Mouse (Mus musculus) urinary bladder, postnatal 25 days (tissue): ENCODE measurements around the gene Noxo1.

ENCODE experiments used
- DNase-seq: peaks from one replicate; pipeline ENCODE4 v3.0.0; 2022; ENCODE audit warnings: low spot score

Gene Noxo1

GRCm38 (mm10) chr17:24743896-24744295 lies 47.9 kb downstream of the Noxo1 start:
- DNase-seq, result no peak

DNA sequence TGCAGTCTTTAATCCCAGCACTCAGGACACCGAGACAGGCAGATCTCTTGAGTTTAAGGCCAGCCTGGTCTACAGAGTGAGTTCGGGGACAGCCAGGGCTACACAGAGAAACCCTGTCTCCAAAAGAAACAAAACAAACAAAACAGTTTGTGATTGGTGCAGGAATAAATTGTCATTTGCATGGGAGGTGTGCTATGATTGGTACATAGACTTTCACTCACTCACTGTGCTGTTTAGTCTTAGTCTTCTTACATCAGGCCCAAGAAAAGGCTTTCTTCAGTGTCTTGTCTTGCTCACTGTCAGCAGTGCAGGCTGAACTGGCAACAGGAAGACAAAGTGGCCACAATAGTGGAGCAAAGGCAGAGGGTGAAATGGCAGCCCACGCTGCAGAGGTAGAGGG lies 48.3 kb downstream of the Noxo1 start:
- DNase-seq, result no peak

DNA sequence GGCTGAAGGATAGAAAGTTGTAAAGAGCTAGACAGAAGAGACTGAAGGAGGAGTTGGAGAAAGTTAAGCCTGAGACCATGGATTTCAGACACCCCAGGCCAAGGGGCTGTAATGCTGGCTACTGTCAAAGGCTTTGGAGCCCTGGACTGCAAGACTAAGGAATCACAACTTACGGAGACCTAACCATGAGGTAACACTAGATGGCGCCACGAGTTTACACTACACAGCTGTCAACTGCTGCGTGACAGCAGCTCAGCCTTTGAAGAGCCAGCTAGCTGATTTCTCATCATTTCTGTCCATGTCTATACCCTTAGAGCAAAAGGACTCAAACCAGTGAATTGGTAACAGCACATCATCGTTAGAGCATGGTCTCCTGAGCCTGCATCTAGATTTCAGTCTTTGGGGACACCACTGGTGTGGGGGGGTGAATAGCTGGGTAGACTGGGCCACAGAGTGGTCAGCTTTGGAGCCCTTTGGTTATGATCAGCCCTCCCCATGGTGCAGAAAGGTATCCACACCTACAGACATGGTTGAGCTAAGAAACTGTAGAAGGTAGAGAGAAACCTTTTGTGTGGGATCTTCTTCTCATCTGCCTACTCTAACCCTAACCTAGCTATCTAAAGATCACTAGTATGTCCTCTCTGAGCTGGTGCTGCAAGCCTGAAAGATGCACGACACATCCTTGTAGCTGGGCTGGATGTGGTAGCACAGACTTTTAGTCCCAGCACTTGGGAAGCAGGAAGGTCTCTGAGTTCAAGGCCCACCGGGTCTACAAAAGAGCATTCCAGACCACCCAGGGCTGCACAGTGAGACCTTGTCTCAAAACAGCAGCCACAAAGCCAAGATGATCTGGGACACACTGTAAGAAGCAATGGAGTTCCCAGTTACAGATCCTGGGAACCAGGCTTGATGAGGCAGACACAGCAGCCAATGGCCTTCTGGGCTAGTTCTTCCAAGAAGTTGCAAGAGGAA lies 49.8 kb downstream of the Noxo1 start:
- DNase-seq, result peak; percentile 79

DNA sequence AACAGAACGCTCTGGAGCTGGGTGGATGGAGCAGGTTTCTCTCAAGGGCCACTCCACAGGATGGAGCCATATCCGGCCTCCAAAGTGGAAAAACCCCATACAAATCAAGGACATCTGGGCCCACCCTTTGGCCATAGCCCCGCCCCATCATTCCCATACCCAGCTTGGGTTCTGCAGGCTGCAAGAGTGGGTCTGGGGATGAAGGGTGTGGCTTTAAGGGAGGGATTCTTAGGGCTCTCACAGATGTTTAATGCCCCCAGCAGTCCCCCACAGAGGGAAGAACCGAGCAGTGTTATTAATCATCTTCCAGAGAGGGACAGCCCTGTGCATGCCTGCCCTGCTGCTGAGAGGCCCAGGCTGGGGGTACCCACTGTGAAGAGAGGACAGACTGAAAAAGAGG lies 51.0 kb downstream of the Noxo1 start:
- no peak for DNase-seq
